8 mouse cellular contexts compared by ENCODE assay signal in the genomic region with DNA sequence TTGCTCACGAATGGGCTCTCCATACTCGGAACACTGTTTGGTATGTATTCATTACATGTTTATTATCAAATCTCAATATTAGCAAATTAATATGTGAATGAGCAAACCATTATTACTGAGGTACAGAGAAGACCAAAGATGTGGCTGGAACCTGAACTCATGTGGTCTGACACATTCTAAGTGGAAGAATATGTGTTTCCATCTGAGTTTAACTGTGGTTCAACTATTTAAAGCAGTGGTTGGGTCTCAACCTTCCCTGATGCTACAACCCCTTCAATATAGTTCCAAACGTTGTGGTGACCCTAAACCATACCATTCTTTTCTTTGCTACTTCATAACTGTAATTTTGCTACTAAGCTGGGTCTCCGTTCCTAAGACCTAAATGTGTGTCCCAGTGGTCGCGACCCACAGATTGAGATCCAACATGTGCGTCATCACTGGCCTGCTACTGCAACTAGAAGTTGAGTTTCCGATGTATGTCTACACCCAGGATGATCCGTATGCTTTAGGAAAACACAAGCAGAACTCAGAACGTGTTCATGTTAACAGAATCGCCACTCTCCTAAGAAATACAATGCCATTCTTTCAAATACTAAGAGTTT. TPM values are rescaled to one million over a fixed set of nuclear protein-coding genes. Genes with fewer than 3 reads are reported as not detected.
DNase-seq lines count a peak whose midpoint lies in the region; ATAC-seq and TF ChIP-seq lines count a peak whose summit lies in the region.

No protein-coding gene starts in this region.

- ATAC-seq in heart, embryonic 12.5 days (ENCODE audit: insufficient number of reproducible peaks, low FRiP score) = no peak
- no peak for ATAC-seq in intestine, postnatal 0 days

- TF ChIP-seq CTCF in intestine, postnatal 0 days (IDR thresholded peaks at IDR 0.05; ENCODE audit: low read depth) = no peak

- DNase-seq in heart, adult 8-10 months (ENCODE audit: low spot score) = no peak
- peak; percentile 68 for DNase-seq in A20 (ENCODE audit: low read depth, low spot score)
- DNase-seq in embryo, embryonic 10.5 days (ENCODE audit: low spot score) = peak; percentile 26
- DNase-seq in layer of hippocampus, adult 9-10 months (ENCODE audit: low spot score) = no peak
- DNase-seq in urinary bladder, postnatal 14 days (ENCODE audit: low spot score) = no peak
- DNase-seq in left cerebral cortex, postnatal 14 days (ENCODE audit: low spot score in 2 of 2) = no peak

- H3K4me3 ChIP-seq in heart, embryonic 12.5 days = peak overlapping the region; percentile 28
- H3K4me3 ChIP-seq in intestine, postnatal 0 days (ENCODE audit: low read depth, low read length) = no peak overlapping the region; the same call in 1 of the 2 replicates

- 45% methylated on average over 11 of the region's 11 CpGs for WGBS in heart, embryonic 12.5 days
- WGBS in intestine, postnatal 0 days = 54% methylated on average over 11 of the region's 11 CpGs

- peak overlapping the region; percentile 13; the same call in 1 of the 2 replicates for H3K27ac ChIP-seq in heart, embryonic 12.5 days (ENCODE audit: poor library complexity, severe bottlenecking)
- no peak overlapping the region for H3K27ac ChIP-seq in intestine, postnatal 0 days (ENCODE audit: low read depth, low read length)

- H3K4me2 ChIP-seq in heart, embryonic 12.5 days = peak overlapping the region; percentile 60
- peak overlapping the region; percentile 78 for H3K4me2 ChIP-seq in intestine, postnatal 0 days (replicated peaks; ENCODE audit: low read depth)

- no peaks in the 10 kb centered on the region for H3K9me3 ChIP-seq in heart, embryonic 12.5 days (replicated peaks)
- H3K9me3 ChIP-seq in intestine, postnatal 0 days (ENCODE audit: control insufficient read depth) = no peaks in the 10 kb centered on the region

- H3K4me1 ChIP-seq in heart, embryonic 12.5 days (replicated peaks) = peaks cover 11% of the 10 kb centered on the region
- peaks cover 4% of the 10 kb centered on the region; the same call in 1 of the 2 replicates for H3K4me1 ChIP-seq in intestine, postnatal 0 days (replicated peaks; ENCODE audit: control insufficient read depth, insufficient read depth, low read length)

- peak overlapping the region; percentile 32; the same call in 1 of the 2 replicates for H3K9ac ChIP-seq in heart, embryonic 12.5 days
- H3K9ac ChIP-seq in intestine, postnatal 0 days (ENCODE audit: low read depth, low read length) = no peak overlapping the region

- no peaks in the 10 kb centered on the region for H3K27me3 ChIP-seq in heart, embryonic 12.5 days (replicated peaks)
- no peaks in the 10 kb centered on the region for H3K27me3 ChIP-seq in intestine, postnatal 0 days (replicated peaks; ENCODE audit: control insufficient read depth, insufficient read depth, low read length)

- intact Hi-C loops in left cerebral cortex, postnatal 14 days (cut with DNase I) = no loop called here

- H3K36me3 ChIP-seq in heart, embryonic 12.5 days = no peaks in the 10 kb centered on the region
- H3K36me3 ChIP-seq in intestine, postnatal 0 days (ENCODE audit: control insufficient read depth, insufficient read depth) = no peaks in the 10 kb centered on the region

RNA-seq across cellular contexts. Expression of gene Bard1, which starts 1.5 kb away (rescaled TPM):
- polyA plus RNA-seq in heart, embryonic 12.5 days (2016; fragmentation: Nextera tagmentation; extraction: Ambion mirVana) = 1.9 and 2.1 TPM in 2 replicates
- under 1 TPM; 0.34 to 0.87 (median 0.65) TPM for total RNA-seq in heart, adult 8-10 months (2022)
- polyA plus RNA-seq in intestine, postnatal 0 days (2015; fragmentation: Nextera tagmentation; extraction: Ambion mirVana) = 0.51 and 0.65 TPM in 2 replicates
- under 1 TPM; 0.61 to 0.83 TPM for total RNA-seq in left cerebral cortex, postnatal 14 days (2021)

Comparison
In these comparisons a context has a peak if more than half of its experiments do, and no peak if none do; other contexts are left out.
1. DNase-seq: peak in A20 (single experiment) and embryo, embryonic 10.5 days (single experiment); none in heart, adult 8-10 months (single experiment), layer of hippocampus, adult 9-10 months (single experiment), urinary bladder, postnatal 14 days (single experiment) and left cerebral cortex, postnatal 14 days (0 of 2).